Mouse (Mus musculus): ENCODE data around the gene Pmepa1. TPM values are rescaled to one million over a fixed set of nuclear protein-coding genes. Genes with fewer than 3 reads are reported as not detected.

The Pmepa1 gene
- polyA plus RNA-seq, 1 experiment = 0.01 TPM

- no peaks in the 10 kb centered on the region for H3K36me3 ChIP-seq (ENCODE audit: control insufficient read depth)
- H3K27me3 ChIP-seq (ENCODE audit: control insufficient read depth) = no peaks in the 10 kb centered on the region
- TF ChIP-seq TAL1 (IDR thresholded peaks at IDR 0.05; ENCODE audit: low read length) (no peak), GATA1 (IDR thresholded peaks at IDR 0.05; ENCODE audit: low read length) (no peak)
- H3K9me3 ChIP-seq (ENCODE audit: control insufficient read depth, low read length) = no peaks in the 10 kb centered on the region
- H3K4me3 ChIP-seq (replicated peaks) = no peak overlapping the region
- H3K4me1 ChIP-seq (ENCODE audit: control insufficient read depth) = no peaks in the 10 kb centered on the region
Observed at GRCm38 (mm10) chr2:173224097-173224496, 52.2 kb downstream of the Pmepa1 start.

GRCm38 (mm10) chr2:173223496-173223895, 52.8 kb downstream of the Pmepa1 start:
- TF ChIP-seq GATA1 (IDR thresholded peaks at IDR 0.05; ENCODE audit: low read length) (no peak), TAL1 (IDR thresholded peaks at IDR 0.05; ENCODE audit: low read length) (no peak)
- no peaks in the 10 kb centered on the region for H3K4me1 ChIP-seq (ENCODE audit: control insufficient read depth)

GRCm38 (mm10) chr2:173220754-173221153, 55.6 kb downstream of the Pmepa1 start:
- Histone ChIP-seq H3K36me3 (ENCODE audit: control insufficient read depth) (no peaks in the 10 kb centered on the region), H3K9me3 (ENCODE audit: control insufficient read depth, low read length) (no peaks in the 10 kb centered on the region), H3K4me1 (ENCODE audit: control insufficient read depth) (no peaks in the 10 kb centered on the region), H3K27me3 (ENCODE audit: control insufficient read depth) (no peaks in the 10 kb centered on the region), H3K4me3 (replicated peaks) (no peak overlapping the region)
- no peak for TF ChIP-seq TAL1 (IDR thresholded peaks at IDR 0.05; ENCODE audit: low read length)
- no peak for TF ChIP-seq GATA1 (IDR thresholded peaks at IDR 0.05; ENCODE audit: low read length)

More at GRCm38 (mm10) chr2:173223496-173223895, 52.8 kb downstream of the Pmepa1 start:
- Histone ChIP-seq H3K36me3 (ENCODE audit: control insufficient read depth) (no peaks in the 10 kb centered on the region), H3K9me3 (ENCODE audit: control insufficient read depth, low read length) (no peaks in the 10 kb centered on the region), H3K4me3 (replicated peaks) (no peak overlapping the region), H3K27me3 (ENCODE audit: control insufficient read depth) (no peaks in the 10 kb centered on the region)

GRCm38 (mm10) chr2:173219256-173219954, 56.9 kb downstream of the Pmepa1 start:
- no peak overlapping the region for H3K4me3 ChIP-seq (replicated peaks)
- no peaks in the 10 kb centered on the region for H3K4me1 ChIP-seq (ENCODE audit: control insufficient read depth)
- TF ChIP-seq TAL1 (IDR thresholded peaks at IDR 0.05; ENCODE audit: low read length) (no peak), GATA1 (IDR thresholded peaks at IDR 0.05; ENCODE audit: low read length) (no peak)
- H3K9me3 ChIP-seq (ENCODE audit: control insufficient read depth, low read length) = no peaks in the 10 kb centered on the region
- no peaks in the 10 kb centered on the region for H3K36me3 ChIP-seq (ENCODE audit: control insufficient read depth)
- H3K27me3 ChIP-seq (ENCODE audit: control insufficient read depth) = no peaks in the 10 kb centered on the region

- no peak within 1 kb of the TSS for H3K4me3 ChIP-seq (replicated peaks)
- H3K36me3 ChIP-seq (ENCODE audit: control insufficient read depth) = no peaks in the 10 kb centered on the region
- no peaks in the 10 kb centered on the region for H3K9me3 ChIP-seq (ENCODE audit: control insufficient read depth, low read length)
- no peaks in the 10 kb centered on the region for H3K27me3 ChIP-seq (ENCODE audit: control insufficient read depth)
- H3K4me1 ChIP-seq (ENCODE audit: control insufficient read depth) = no peaks in the 10 kb centered on the region
- TF ChIP-seq TAL1 (IDR thresholded peaks at IDR 0.05; ENCODE audit: low read length) = no peak
- no peak for TF ChIP-seq GATA1 (IDR thresholded peaks at IDR 0.05; ENCODE audit: low read length)
Observed at GRCm38 (mm10) chr2:173218416-173219141, 57.8 kb downstream of the Pmepa1 start, which contains the start of gene Zbp1. Gene Zbp1, minus strand, starts transcription at chr2:173218923.

GRCm38 (mm10) chr2:173217763-173218258, 58.5 kb downstream of the Pmepa1 start:
- TF ChIP-seq TAL1 (IDR thresholded peaks at IDR 0.05; ENCODE audit: low read length) = no peak
- TF ChIP-seq GATA1 (IDR thresholded peaks at IDR 0.05; ENCODE audit: low read length) = no peak
- no peaks in the 10 kb centered on the region for H3K36me3 ChIP-seq (ENCODE audit: control insufficient read depth)
- no peaks in the 10 kb centered on the region for H3K9me3 ChIP-seq (ENCODE audit: control insufficient read depth, low read length)
- no peaks in the 10 kb centered on the region for H3K4me1 ChIP-seq (ENCODE audit: control insufficient read depth)
- H3K27me3 ChIP-seq (ENCODE audit: control insufficient read depth) = no peaks in the 10 kb centered on the region
- H3K4me3 ChIP-seq (replicated peaks) = no peak overlapping the region

GRCm38 (mm10) chr2:173217246-173217645, 59.1 kb downstream of the Pmepa1 start:
- Histone ChIP-seq H3K36me3 (ENCODE audit: control insufficient read depth) (no peaks in the 10 kb centered on the region), H3K4me1 (ENCODE audit: control insufficient read depth) (no peaks in the 10 kb centered on the region), H3K27me3 (ENCODE audit: control insufficient read depth) (no peaks in the 10 kb centered on the region), H3K4me3 (replicated peaks) (no peak overlapping the region), H3K9me3 (ENCODE audit: control insufficient read depth, low read length) (no peaks in the 10 kb centered on the region)
- TF ChIP-seq GATA1 (IDR thresholded peaks at IDR 0.05; ENCODE audit: low read length) (no peak), TAL1 (IDR thresholded peaks at IDR 0.05; ENCODE audit: low read length) (no peak)

- TF ChIP-seq TAL1 (IDR thresholded peaks at IDR 0.05; ENCODE audit: low read length) = no peak
- TF ChIP-seq GATA1 (IDR thresholded peaks at IDR 0.05; ENCODE audit: low read length) = no peak
- Histone ChIP-seq H3K9me3 (ENCODE audit: control insufficient read depth, low read length) (no peaks in the 10 kb centered on the region), H3K36me3 (ENCODE audit: control insufficient read depth) (no peaks in the 10 kb centered on the region), H3K27me3 (ENCODE audit: control insufficient read depth) (no peaks in the 10 kb centered on the region), H3K4me1 (ENCODE audit: control insufficient read depth) (no peaks in the 10 kb centered on the region), H3K4me3 (replicated peaks) (no peak overlapping the region)
Observed at GRCm38 (mm10) chr2:173216840-173217239, 59.5 kb downstream of the Pmepa1 start.

- Histone ChIP-seq H3K4me3 (replicated peaks) (no peak overlapping the region), H3K9me3 (ENCODE audit: control insufficient read depth, low read length) (no peaks in the 10 kb centered on the region), H3K27me3 (ENCODE audit: control insufficient read depth) (no peaks in the 10 kb centered on the region), H3K4me1 (ENCODE audit: control insufficient read depth) (no peaks in the 10 kb centered on the region), H3K36me3 (ENCODE audit: control insufficient read depth) (no peaks in the 10 kb centered on the region)
- TF ChIP-seq GATA1 (IDR thresholded peaks at IDR 0.05; ENCODE audit: low read length) (no peak), TAL1 (IDR thresholded peaks at IDR 0.05; ENCODE audit: low read length) (no peak)
Observed at GRCm38 (mm10) chr2:173212227-173212626, 64.1 kb downstream of the Pmepa1 start.

Measured in erythroblast, embryonic 14.5 days (primary cell).